Mouse (Mus musculus): ENCODE results near the gene Xylt2. TPM values are rescaled to one million over a fixed set of nuclear protein-coding genes. Genes with fewer than 3 reads are reported as not detected.

The Xylt2 gene
- 16.8 and 18.5 TPM in 2 replicates for polyA plus RNA-seq (2014; fragmentation: Nextera tagmentation; extraction: Ambion mirVana)

DNA sequence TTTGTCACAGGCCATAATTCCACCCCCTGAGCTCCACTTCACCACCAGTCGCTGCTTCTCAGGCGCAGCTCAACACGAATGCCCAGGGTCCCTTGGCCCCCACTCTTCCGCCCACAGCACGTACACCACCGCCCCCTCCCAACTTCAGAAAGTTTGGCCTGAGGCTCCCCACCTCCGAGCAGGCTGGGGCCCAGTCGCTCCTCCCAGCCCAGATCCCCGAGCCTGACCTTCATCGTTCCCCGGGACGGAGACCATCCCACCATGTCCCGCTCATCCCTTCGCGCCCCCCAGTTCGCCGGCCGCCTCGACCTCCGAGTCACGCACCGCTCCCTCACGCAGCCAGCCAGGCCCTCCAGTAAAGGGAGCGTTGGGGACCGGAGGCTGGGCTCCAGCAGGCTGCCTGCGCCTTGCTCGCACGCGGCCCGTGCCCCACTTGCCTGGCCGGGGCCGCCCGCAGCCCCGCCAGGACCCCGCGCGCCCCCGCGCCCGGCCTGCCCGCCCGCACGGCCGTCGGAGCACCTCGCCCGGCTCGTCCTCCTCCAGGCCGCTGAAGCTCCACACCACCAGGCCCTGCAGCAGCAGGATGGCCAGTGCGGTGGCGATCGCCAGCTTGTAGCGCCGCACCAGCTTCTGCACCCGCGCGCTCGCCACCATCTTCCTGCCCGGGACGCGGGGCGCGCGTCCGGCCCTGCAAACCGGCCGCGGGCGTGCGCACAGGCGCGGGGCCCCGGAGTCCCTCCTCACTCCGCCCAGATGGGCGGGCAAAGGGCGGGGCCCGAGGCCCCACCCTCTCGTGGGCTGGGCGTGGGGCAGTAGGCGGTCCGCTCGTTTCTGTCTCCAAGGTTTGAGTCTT is at the start of gene Xylt2:
Xylt2 (minus strand) TSS at position 762 of the 853 bp plus-strand sequence.
- H3K4me1 ChIP-seq (ENCODE audit: control insufficient read depth, insufficient read depth, low read length): peaks cover 21% of the 10 kb centered on the region
- peak; percentile 93 for ATAC-seq (ENCODE audit: low FRiP score, low TSS enrichment)
- no peaks in the 10 kb centered on the region for H3K27me3 ChIP-seq (ENCODE audit: control insufficient read depth, insufficient read depth, low read length)
- no peaks in the 10 kb centered on the region for H3K36me3 ChIP-seq (ENCODE audit: control insufficient read depth, insufficient read depth, low read length)
- H3K9ac ChIP-seq (ENCODE audit: low read depth, low read length): peak within 1 kb of the TSS; percentile 94
- H3K9me3 ChIP-seq (ENCODE audit: control insufficient read depth, low read length): no peaks in the 10 kb centered on the region
- H3K27ac ChIP-seq (ENCODE audit: low read depth, low read length): peak within 1 kb of the TSS; percentile 82
- under 1% methylated on average over 76 of the region's 82 CpGs for WGBS
- H3K4me3 ChIP-seq (ENCODE audit: low read length): peak within 1 kb of the TSS; percentile 94
- H3K4me2 ChIP-seq (replicated peaks; ENCODE audit: low read depth, low read length): peak within 1 kb of the TSS; percentile 61

GRCm38 (mm10) chr11:94719216-94719615 is 41.9 kb upstream of the Xylt2 start:
- Histone ChIP-seq H3K36me3 (ENCODE audit: control insufficient read depth, insufficient read depth, low read length) (no peaks in the 10 kb centered on the region), H3K27me3 (ENCODE audit: control insufficient read depth, insufficient read depth, low read length) (no peaks in the 10 kb centered on the region), H3K4me1 (ENCODE audit: control insufficient read depth, insufficient read depth, low read length) (peaks cover 8% of the 10 kb centered on the region; the same call in 1 of the 2 replicates), H3K27ac (ENCODE audit: low read depth, low read length) (no peak overlapping the region), H3K4me3 (ENCODE audit: low read length) (no peak overlapping the region), H3K9me3 (ENCODE audit: control insufficient read depth, low read length) (no peaks in the 10 kb centered on the region), H3K9ac (ENCODE audit: low read depth, low read length) (no peak overlapping the region), H3K4me2 (replicated peaks; ENCODE audit: low read depth, low read length) (no peak overlapping the region)
- 91% methylated on average over 2 of the region's 2 CpGs for WGBS
- ATAC-seq (ENCODE audit: low FRiP score, low TSS enrichment): no peak

GRCm38 (mm10) chr11:94718113-94718909 is 41.0 kb upstream of the Xylt2 start:
- H3K4me3 ChIP-seq (ENCODE audit: low read length): no peak overlapping the region
- H3K36me3 ChIP-seq (ENCODE audit: control insufficient read depth, insufficient read depth, low read length): no peaks in the 10 kb centered on the region
- WGBS: 94% methylated on average over 7 of the region's 7 CpGs
- no peak overlapping the region for H3K27ac ChIP-seq (ENCODE audit: low read depth, low read length)
- no peaks in the 10 kb centered on the region for H3K27me3 ChIP-seq (ENCODE audit: control insufficient read depth, insufficient read depth, low read length)
- H3K9ac ChIP-seq (ENCODE audit: low read depth, low read length): no peak overlapping the region
- H3K4me1 ChIP-seq (ENCODE audit: control insufficient read depth, insufficient read depth, low read length): peaks cover 8% of the 10 kb centered on the region; the same call in 1 of the 2 replicates
- no peaks in the 10 kb centered on the region for H3K9me3 ChIP-seq (ENCODE audit: control insufficient read depth, low read length)
- no peak overlapping the region for H3K4me2 ChIP-seq (replicated peaks; ENCODE audit: low read depth, low read length)
- no peak for ATAC-seq (ENCODE audit: low FRiP score, low TSS enrichment)

- Histone ChIP-seq H3K27ac (ENCODE audit: low read depth, low read length) (0 out of 2 replicates have a peak overlapping the region, but pooled peaks have one; percentile 47), H3K9ac (ENCODE audit: low read depth, low read length) (no peak overlapping the region), H3K4me2 (replicated peaks; ENCODE audit: low read depth, low read length) (0 out of 2 replicates have a peak overlapping the region, but pooled peaks have one; percentile 13), H3K4me3 (ENCODE audit: low read length) (no peak overlapping the region), H3K27me3 (ENCODE audit: control insufficient read depth, insufficient read depth, low read length) (no peaks in the 10 kb centered on the region), H3K4me1 (ENCODE audit: control insufficient read depth, insufficient read depth, low read length) (peaks cover 8% of the 10 kb centered on the region; the same call in 1 of the 2 replicates), H3K36me3 (ENCODE audit: control insufficient read depth, insufficient read depth, low read length) (no peaks in the 10 kb centered on the region), H3K9me3 (ENCODE audit: control insufficient read depth, low read length) (no peaks in the 10 kb centered on the region)
- no peak for ATAC-seq (ENCODE audit: low FRiP score, low TSS enrichment)
- 28% methylated on average over 11 of the region's 11 CpGs for WGBS
These were observed 39.9 kb upstream of the Xylt2 start for GRCm38 (mm10) chr11:94717239-94717638.

DNA sequence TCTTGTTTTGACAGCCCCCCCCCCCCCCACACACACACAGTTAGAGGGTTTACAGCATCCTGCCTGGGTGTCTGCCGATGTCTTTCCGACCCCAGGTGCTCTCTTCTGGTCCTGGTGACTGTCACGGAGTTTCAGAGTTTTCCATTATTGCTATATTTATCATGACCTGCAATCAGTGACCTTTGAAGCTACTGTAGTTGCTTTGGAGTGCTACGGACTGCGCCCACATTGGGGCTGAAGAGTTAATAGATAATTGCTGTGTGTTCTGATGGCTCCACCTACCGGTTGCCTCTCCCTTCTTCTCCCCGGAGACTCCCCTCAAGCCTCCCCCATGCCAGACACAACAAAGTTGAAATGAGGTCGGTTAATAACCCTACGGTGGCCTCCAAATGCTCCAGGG is 39.4 kb upstream of the Xylt2 start:
- no peaks in the 10 kb centered on the region for H3K36me3 ChIP-seq (ENCODE audit: control insufficient read depth, insufficient read depth, low read length)
- WGBS: 4% methylated on average over 9 of the region's 9 CpGs
- no peaks in the 10 kb centered on the region for H3K9me3 ChIP-seq (ENCODE audit: control insufficient read depth, low read length)
- no peak overlapping the region; the same call in 1 of the 2 replicates for H3K4me2 ChIP-seq (replicated peaks; ENCODE audit: low read depth, low read length)
- no peak overlapping the region for H3K9ac ChIP-seq (ENCODE audit: low read depth, low read length)
- H3K27ac ChIP-seq (ENCODE audit: low read depth, low read length): no peak overlapping the region
- H3K4me3 ChIP-seq (ENCODE audit: low read length): no peak overlapping the region
- H3K27me3 ChIP-seq (ENCODE audit: control insufficient read depth, insufficient read depth, low read length): no peaks in the 10 kb centered on the region
- H3K4me1 ChIP-seq (ENCODE audit: control insufficient read depth, insufficient read depth, low read length): peaks cover 8% of the 10 kb centered on the region; the same call in 1 of the 2 replicates
- peak; percentile 59; the same call in 1 of the 2 replicates for ATAC-seq (ENCODE audit: low FRiP score, low TSS enrichment)

- 88% methylated on average over 5 of the region's 5 CpGs for whole genome bisulfite sequencing
- Histone ChIP-seq H3K4me2 (replicated peaks; ENCODE audit: low read depth, low read length) (no peak overlapping the region), H3K4me1 (ENCODE audit: control insufficient read depth, insufficient read depth, low read length) (peaks cover 8% of the 10 kb centered on the region; the same call in 1 of the 2 replicates), H3K9me3 (ENCODE audit: control insufficient read depth, low read length) (no peaks in the 10 kb centered on the region), H3K27ac (ENCODE audit: low read depth, low read length) (no peak overlapping the region), H3K36me3 (ENCODE audit: control insufficient read depth, insufficient read depth, low read length) (no peaks in the 10 kb centered on the region), H3K4me3 (ENCODE audit: low read length) (no peak overlapping the region), H3K27me3 (ENCODE audit: control insufficient read depth, insufficient read depth, low read length) (no peaks in the 10 kb centered on the region), H3K9ac (ENCODE audit: low read depth, low read length) (no peak overlapping the region)
- ATAC-seq (ENCODE audit: low FRiP score, low TSS enrichment): no peak
These were observed 38.3 kb upstream of the Xylt2 start for GRCm38 (mm10) chr11:94715622-94716021.

DNA sequence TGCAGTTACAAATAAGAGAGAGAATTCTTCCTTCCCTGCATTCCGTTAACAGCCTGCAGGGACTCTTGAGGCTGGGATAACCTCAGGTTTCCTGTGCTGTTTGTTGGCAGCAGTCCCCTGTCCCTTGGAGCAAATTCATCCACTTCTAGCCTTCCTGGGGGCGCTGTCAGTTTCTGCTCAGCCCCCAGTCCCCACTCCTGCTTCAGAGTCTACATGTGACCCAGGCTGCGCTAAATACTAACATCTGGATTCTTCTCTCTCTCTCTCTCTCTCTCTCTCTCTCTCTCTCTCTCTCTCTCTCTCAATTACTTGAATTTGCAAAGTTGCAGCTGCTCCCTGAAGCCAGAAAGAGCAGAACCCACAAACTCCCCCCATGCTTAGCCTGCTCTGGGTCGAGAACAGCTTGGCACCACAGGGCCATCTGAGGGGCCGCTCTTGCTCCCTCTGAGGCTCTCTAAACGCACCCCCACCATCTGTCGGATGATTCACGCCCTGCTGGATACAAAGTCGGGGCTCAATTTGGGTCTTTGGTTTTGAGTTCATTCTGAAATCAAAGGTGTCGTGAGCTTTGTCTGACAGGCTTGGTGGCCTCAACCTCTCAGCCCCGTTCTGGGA is 36.0 kb upstream of the Xylt2 start:
- Histone ChIP-seq H3K4me1 (ENCODE audit: control insufficient read depth, insufficient read depth, low read length) (peaks cover 8% of the 10 kb centered on the region; the same call in 1 of the 2 replicates), H3K9ac (ENCODE audit: low read depth, low read length) (no peak overlapping the region), H3K36me3 (ENCODE audit: control insufficient read depth, insufficient read depth, low read length) (no peaks in the 10 kb centered on the region), H3K4me2 (replicated peaks; ENCODE audit: low read depth, low read length) (no peak overlapping the region), H3K4me3 (ENCODE audit: low read length) (no peak overlapping the region), H3K27ac (ENCODE audit: low read depth, low read length) (no peak overlapping the region), H3K27me3 (ENCODE audit: control insufficient read depth, insufficient read depth, low read length) (no peaks in the 10 kb centered on the region), H3K9me3 (ENCODE audit: control insufficient read depth, low read length) (no peaks in the 10 kb centered on the region)
- ATAC-seq (ENCODE audit: low FRiP score, low TSS enrichment): no peak
- 43% methylated on average over 11 of the region's 11 CpGs for WGBS

DNA sequence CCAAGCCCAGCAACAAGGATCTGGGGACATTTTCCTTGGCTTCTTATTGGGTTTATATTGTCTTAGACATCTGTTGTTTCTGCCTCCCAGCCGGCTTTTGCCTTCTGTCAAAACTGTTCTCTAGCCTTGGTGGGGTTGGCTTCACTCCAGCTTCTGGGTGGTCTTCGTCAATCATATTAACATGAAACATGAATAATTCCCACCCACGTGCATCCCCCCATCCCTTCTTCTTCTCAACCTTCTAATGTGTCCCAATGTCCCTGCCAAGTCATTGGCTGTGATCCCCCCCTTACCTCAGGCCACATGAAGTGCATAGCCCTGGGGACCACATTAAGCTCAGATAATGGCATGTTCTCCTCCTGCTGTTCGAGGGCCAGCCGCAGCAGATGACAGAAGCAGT is 27.2 kb upstream of the Xylt2 start, which contains the start of gene Gm11541:
Gm11541 (minus strand) TSS at position 28 of the 400 bp plus-strand sequence.
- ATAC-seq (ENCODE audit: low FRiP score, low TSS enrichment): no peak
- H3K9ac ChIP-seq (ENCODE audit: low read depth, low read length): no peak within 1 kb of the TSS
- WGBS: 68% methylated on average over 5 of the region's 5 CpGs
- peaks cover 3% of the 10 kb centered on the region; the same call in 1 of the 2 replicates for H3K4me1 ChIP-seq (ENCODE audit: control insufficient read depth, insufficient read depth, low read length)
- no peaks in the 10 kb centered on the region for H3K9me3 ChIP-seq (ENCODE audit: control insufficient read depth, low read length)
- no peaks in the 10 kb centered on the region for H3K27me3 ChIP-seq (ENCODE audit: control insufficient read depth, insufficient read depth, low read length)
- no peak within 1 kb of the TSS for H3K4me2 ChIP-seq (replicated peaks; ENCODE audit: low read depth, low read length)
- no peaks in the 10 kb centered on the region for H3K36me3 ChIP-seq (ENCODE audit: control insufficient read depth, insufficient read depth, low read length)
- H3K27ac ChIP-seq (ENCODE audit: low read depth, low read length): no peak within 1 kb of the TSS
- H3K4me3 ChIP-seq (ENCODE audit: low read length): no peak within 1 kb of the TSS

All from kidney, embryonic 14.5 days (tissue).